Comparison of ENCODE assay signal across 7 mouse cellular contexts in genomic region chr10:59538767-59539532, GRCm38 (mm10).
DNase-seq lines count a peak whose midpoint lies in the region; ATAC-seq lines count a peak whose summit lies in the region.

No protein-coding gene starts in this region.

- H3K27me3 ChIP-seq in embryonic facial prominence, embryonic 14.5 days (replicated peaks; ENCODE audit: control insufficient read depth, insufficient read depth, low read length), result no peaks in the 10 kb centered on the region
- no peaks in the 10 kb centered on the region for H3K27me3 ChIP-seq in intestine, embryonic 16.5 days (replicated peaks; ENCODE audit: control insufficient read depth, insufficient read depth, low read length)
- no peaks in the 10 kb centered on the region for H3K27me3 ChIP-seq in neural tube, embryonic 13.5 days

- peak; percentile 36 for DNase-seq in ovary, postnatal 36 days (ENCODE audit: low spot score)
- DNase-seq in ovary, postnatal 10 days (ENCODE audit: low spot score), result no peak
- peak; percentile 13 for DNase-seq in embryonic facial prominence, embryonic 14.5 days (ENCODE audit: low spot score)
- no peak for DNase-seq in cerebellum, adult 11-12 months

- peak overlapping the region; percentile 73 for H3K4me2 ChIP-seq in embryonic facial prominence, embryonic 14.5 days (ENCODE audit: low read depth, low read length)
- H3K4me2 ChIP-seq in intestine, embryonic 16.5 days (ENCODE audit: low read depth, low read length), result peak overlapping the region; percentile 63
- H3K4me2 ChIP-seq in neural tube, embryonic 13.5 days, result peak overlapping the region; percentile 62

- peak; percentile 68; the same call in 1 of the 2 replicates for ATAC-seq in embryonic facial prominence, embryonic 14.5 days (ENCODE audit: low read depth)
- ATAC-seq in intestine, embryonic 16.5 days, result peak; percentile 22; the same call in 1 of the 2 replicates
- ATAC-seq in neural tube, embryonic 13.5 days (ENCODE audit: low read depth), result peak; percentile 62; the same call in 1 of the 2 replicates
- ATAC-seq in monocyte, adult 5-6 weeks (replicated peaks; ENCODE audit: insufficient number of reproducible peaks, low FRiP score, low TSS enrichment, poor library complexity, severe bottlenecking), result no peak

- H3K4me1 ChIP-seq in embryonic facial prominence, embryonic 14.5 days (ENCODE audit: control insufficient read depth, insufficient read depth, low read length), result peaks cover 18% of the 10 kb centered on the region
- peaks cover 21% of the 10 kb centered on the region for H3K4me1 ChIP-seq in intestine, embryonic 16.5 days (ENCODE audit: control insufficient read depth, insufficient read depth, low read length)
- peaks cover 34% of the 10 kb centered on the region for H3K4me1 ChIP-seq in neural tube, embryonic 13.5 days (replicated peaks)

- H3K4me3 ChIP-seq in embryonic facial prominence, embryonic 14.5 days (ENCODE audit: low read depth, low read length), result peak overlapping the region; percentile 37
- H3K4me3 ChIP-seq in intestine, embryonic 16.5 days (ENCODE audit: low read length), result peak overlapping the region; percentile 39
- H3K4me3 ChIP-seq in neural tube, embryonic 13.5 days, result peak overlapping the region; percentile 34

- WGBS in embryonic facial prominence, embryonic 14.5 days, result 29% methylated on average over 17 of the region's 17 CpGs
- 45% methylated on average over 17 of the region's 17 CpGs for WGBS in intestine, embryonic 16.5 days
- 30% methylated on average over 17 of the region's 17 CpGs for WGBS in neural tube, embryonic 13.5 days

- H3K27ac ChIP-seq in embryonic facial prominence, embryonic 14.5 days (replicated peaks; ENCODE audit: low read depth, low read length), result no peak overlapping the region
- no peak overlapping the region for H3K27ac ChIP-seq in intestine, embryonic 16.5 days (ENCODE audit: low read length)
- H3K27ac ChIP-seq in neural tube, embryonic 13.5 days (replicated peaks), result peak overlapping the region; percentile 57

- H3K36me3 ChIP-seq in embryonic facial prominence, embryonic 14.5 days (ENCODE audit: control insufficient read depth, insufficient read depth, low read length), result no peaks in the 10 kb centered on the region
- no peaks in the 10 kb centered on the region for H3K36me3 ChIP-seq in intestine, embryonic 16.5 days (ENCODE audit: control insufficient read depth, insufficient read depth, low read length)
- no peaks in the 10 kb centered on the region for H3K36me3 ChIP-seq in neural tube, embryonic 13.5 days

- H3K9me3 ChIP-seq in embryonic facial prominence, embryonic 14.5 days (ENCODE audit: control insufficient read depth, low read length), result no peaks in the 10 kb centered on the region
- H3K9me3 ChIP-seq in intestine, embryonic 16.5 days (ENCODE audit: control insufficient read depth, low read length), result no peaks in the 10 kb centered on the region
- no peaks in the 10 kb centered on the region for H3K9me3 ChIP-seq in neural tube, embryonic 13.5 days

- H3K9ac ChIP-seq in embryonic facial prominence, embryonic 14.5 days (ENCODE audit: low read depth, low read length), result peak overlapping the region; percentile 54
- peak overlapping the region; percentile 15 for H3K9ac ChIP-seq in intestine, embryonic 16.5 days (ENCODE audit: low read depth, low read length)
- H3K9ac ChIP-seq in neural tube, embryonic 13.5 days, result peak overlapping the region; percentile 57

Comparison
In these comparisons a context has a peak if more than half of its experiments do, and no peak if none do; other contexts are left out.
1. DNase-seq: peak in ovary, postnatal 36 days (single experiment) and embryonic facial prominence, embryonic 14.5 days (single experiment); none in ovary, postnatal 10 days (single experiment) and cerebellum, adult 11-12 months (single experiment).
2. Peak in every context shown above with its lines, with median percentiles within 50 percentile points of each other: H3K4me2 ChIP-seq, H3K4me3 ChIP-seq and H3K9ac ChIP-seq.